Mouse (Mus musculus) lung, adult 2 months (tissue): ENCODE measurements at regions not wholly inside any gene's neighbourhood (a gene's known extent, or its start where the extent isn't known, plus 50 kb on each side); places are given as distances from the start of the nearest gene placed in this dataset.

Experiments
- CTCF ChIP-seq: fragments of 200-500 bp; IDR thresholded peaks from 2 replicates; pipeline ENCODE4 v1.5.1; 2011; ENCODE audit warnings: mild to moderate bottlenecking, low read length, control low read depth; ENCODE audit not compliant: insufficient read depth
- POLR2A ChIP-seq: fragments of 200-500 bp; IDR thresholded peaks from 2 replicates; pipeline ENCODE4 v1.6.1; 2011; ENCODE audit warnings: low read depth, mild to moderate bottlenecking, control low read depth, low read length, borderline replicate concordance; ENCODE audit errors: extremely low read depth

GRCm38 (mm10) chr9:32030203-32030602, 85.7 kb upstream of the Arhgap32 start:
- TF ChIP-seq CTCF = no peak
- no peak for TF ChIP-seq POLR2A
